Mouse (Mus musculus) C2C12 (cell line): ENCODE data around the gene Sorcs2.

Experiments used
- CEBPB ChIP-seq: IDR thresholded peaks from one replicate; pipeline ENCODE4 v1.6.1; 2011; ENCODE audit warnings: low read depth, mild to moderate bottlenecking, control low read depth, moderate library complexity
- CTCF ChIP-seq: IDR thresholded peaks from one replicate; pipeline ENCODE4 v1.5.1; 2011; ENCODE audit not compliant: control insufficient read depth, insufficient read depth, insufficient read length
- FOSL1 ChIP-seq: IDR thresholded peaks from one replicate; pipeline ENCODE4 v1.8.0; 2011; ENCODE audit warnings: mild to moderate bottlenecking, low read length; ENCODE audit not compliant: poor library complexity, insufficient read depth, severe bottlenecking
- MYOD1 ChIP-seq: IDR thresholded peaks from one replicate; pipeline ENCODE4 v1.6.1; 2011; ENCODE audit warnings: low read depth; ENCODE audit not compliant: control insufficient read depth, insufficient read length
- USF1 ChIP-seq: IDR thresholded peaks from one replicate; pipeline ENCODE4 v1.6.1; 2011; ENCODE audit warnings: low read depth, mild to moderate bottlenecking, control low read depth, moderate library complexity

- no peak for TF ChIP-seq CTCF
- TF ChIP-seq USF1: no peak
- TF ChIP-seq CEBPB: no peak
- TF ChIP-seq MYOD1: no peak
- no peak for TF ChIP-seq FOSL1
These were observed 408.4 kb downstream of the Sorcs2 start for GRCm38 (mm10) chr5:35989506-35989905.
